Mouse (Mus musculus): ENCODE results near the gene Hcn2. TPM values are rescaled to one million over a fixed set of nuclear protein-coding genes. Genes with fewer than 3 reads are reported as not detected.

Gene Hcn2
- total and polyA plus RNA-seq, 2 experiments, result 0.09 to 0.45 TPM

- whole genome bisulfite sequencing, result 37% methylated on average over 11 of the region's 11 CpGs
- H3K9ac ChIP-seq (ENCODE audit: low read depth, low read length), result no peak overlapping the region
- no peak for DNase-seq (ENCODE audit: extremely low read depth, low read depth, low spot score)
- H3K4me1 ChIP-seq (ENCODE audit: control insufficient read depth, insufficient read depth, low read length), result no peaks in the 10 kb centered on the region
- TF ChIP-seq CTCF (IDR thresholded peaks at IDR 0.05; ENCODE audit: low read depth, low read length) (peak; percentile 85), POLR2A (IDR thresholded peaks at IDR 0.05; ENCODE audit: extremely low read depth, insufficient read depth, low read length) (no peak)
- no peaks in the 10 kb centered on the region for H3K36me3 ChIP-seq (ENCODE audit: control insufficient read depth, insufficient read depth, low read length)
- no peaks in the 10 kb centered on the region for H3K79me2 ChIP-seq (ENCODE audit: control insufficient read depth, insufficient read depth, low read length)
- no peak overlapping the region for H3K4me3 ChIP-seq (ENCODE audit: insufficient read depth, low read depth, low read length)
- H3K27me3 ChIP-seq (ENCODE audit: control insufficient read depth, insufficient read depth, low read length), result no peaks in the 10 kb centered on the region
- no peak overlapping the region for H3K27ac ChIP-seq (replicated peaks; ENCODE audit: insufficient read depth, low read depth, low read length)
Measured at GRCm38 (mm10) chr10:79726090-79726489, 9.7 kb downstream of the Hcn2 start.

- 73% methylated on average over 28 of the region's 28 CpGs for WGBS
Measured at GRCm38 (mm10) chr10:79728323-79729249, 12.2 kb downstream of the Hcn2 start.

GRCm38 (mm10) chr10:79729357-79729965 is 13.0 kb downstream of the Hcn2 start:
- Histone ChIP-seq H3K9ac (ENCODE audit: low read depth, low read length) (no peak overlapping the region), H3K27ac (replicated peaks; ENCODE audit: insufficient read depth, low read depth, low read length) (no peak overlapping the region), H3K79me2 (ENCODE audit: control insufficient read depth, insufficient read depth, low read length) (no peaks in the 10 kb centered on the region), H3K4me3 (ENCODE audit: insufficient read depth, low read depth, low read length) (no peak overlapping the region), H3K4me1 (ENCODE audit: control insufficient read depth, insufficient read depth, low read length) (no peaks in the 10 kb centered on the region), H3K36me3 (ENCODE audit: control insufficient read depth, insufficient read depth, low read length) (no peaks in the 10 kb centered on the region), H3K27me3 (ENCODE audit: control insufficient read depth, insufficient read depth, low read length) (no peaks in the 10 kb centered on the region)
- no peak for DNase-seq (ENCODE audit: extremely low read depth, low read depth, low spot score)
- TF ChIP-seq POLR2A (IDR thresholded peaks at IDR 0.05; ENCODE audit: extremely low read depth, insufficient read depth, low read length) (no peak), CTCF (IDR thresholded peaks at IDR 0.05; ENCODE audit: low read depth, low read length) (no peak)
- WGBS, result 73% methylated on average over 13 of the region's 13 CpGs

More at GRCm38 (mm10) chr10:79728323-79729249, 12.2 kb downstream of the Hcn2 start:
- Histone ChIP-seq H3K27ac (replicated peaks; ENCODE audit: insufficient read depth, low read depth, low read length) (no peak overlapping the region), H3K4me3 (ENCODE audit: insufficient read depth, low read depth, low read length) (no peak overlapping the region), H3K9ac (ENCODE audit: low read depth, low read length) (no peak overlapping the region), H3K79me2 (ENCODE audit: control insufficient read depth, insufficient read depth, low read length) (no peaks in the 10 kb centered on the region), H3K4me1 (ENCODE audit: control insufficient read depth, insufficient read depth, low read length) (no peaks in the 10 kb centered on the region), H3K27me3 (ENCODE audit: control insufficient read depth, insufficient read depth, low read length) (no peaks in the 10 kb centered on the region), H3K36me3 (ENCODE audit: control insufficient read depth, insufficient read depth, low read length) (no peaks in the 10 kb centered on the region)
- DNase-seq (ENCODE audit: extremely low read depth, low read depth, low spot score), result no peak
- TF ChIP-seq POLR2A (IDR thresholded peaks at IDR 0.05; ENCODE audit: extremely low read depth, insufficient read depth, low read length), result no peak
- no peak for TF ChIP-seq CTCF (IDR thresholded peaks at IDR 0.05; ENCODE audit: low read depth, low read length)

GRCm38 (mm10) chr10:79732500-79732899 is 16.1 kb downstream of the Hcn2 start:
- H3K79me2 ChIP-seq (ENCODE audit: control insufficient read depth, insufficient read depth, low read length), result no peaks in the 10 kb centered on the region
- TF ChIP-seq CTCF (IDR thresholded peaks at IDR 0.05; ENCODE audit: low read depth, low read length) (peak; percentile 67; the same call in 1 of the 2 replicates), POLR2A (IDR thresholded peaks at IDR 0.05; ENCODE audit: extremely low read depth, insufficient read depth, low read length) (no peak)
- no peaks in the 10 kb centered on the region for H3K27me3 ChIP-seq (ENCODE audit: control insufficient read depth, insufficient read depth, low read length)

GRCm38 (mm10) chr10:79733847-79734246 is 17.4 kb downstream of the Hcn2 start:
- no peak overlapping the region for H3K27ac ChIP-seq (replicated peaks; ENCODE audit: insufficient read depth, low read depth, low read length)
- WGBS, result 98% methylated on average over 15 of the region's 15 CpGs
- H3K36me3 ChIP-seq (ENCODE audit: control insufficient read depth, insufficient read depth, low read length), result peaks cover 20% of the 10 kb centered on the region
- no peaks in the 10 kb centered on the region for H3K79me2 ChIP-seq (ENCODE audit: control insufficient read depth, insufficient read depth, low read length)
- H3K27me3 ChIP-seq (ENCODE audit: control insufficient read depth, insufficient read depth, low read length), result no peaks in the 10 kb centered on the region
- H3K9ac ChIP-seq (ENCODE audit: low read depth, low read length), result no peak overlapping the region
- DNase-seq (ENCODE audit: extremely low read depth, low read depth, low spot score), result no peak
- no peaks in the 10 kb centered on the region for H3K4me1 ChIP-seq (ENCODE audit: control insufficient read depth, insufficient read depth, low read length)
- TF ChIP-seq POLR2A (IDR thresholded peaks at IDR 0.05; ENCODE audit: extremely low read depth, insufficient read depth, low read length) (no peak), CTCF (IDR thresholded peaks at IDR 0.05; ENCODE audit: low read depth, low read length) (no peak)
- no peak overlapping the region for H3K4me3 ChIP-seq (ENCODE audit: insufficient read depth, low read depth, low read length)

More at GRCm38 (mm10) chr10:79732500-79732899, 16.1 kb downstream of the Hcn2 start:
- H3K4me1 ChIP-seq (ENCODE audit: control insufficient read depth, insufficient read depth, low read length), result no peaks in the 10 kb centered on the region
- no peak overlapping the region for H3K9ac ChIP-seq (ENCODE audit: low read depth, low read length)
- H3K27ac ChIP-seq (replicated peaks; ENCODE audit: insufficient read depth, low read depth, low read length), result no peak overlapping the region
- H3K4me3 ChIP-seq (ENCODE audit: insufficient read depth, low read depth, low read length), result no peak overlapping the region
- WGBS, result 88% methylated on average over 1 of the region's 1 CpGs
- DNase-seq (ENCODE audit: extremely low read depth, low read depth, low spot score), result no peak
- H3K36me3 ChIP-seq (ENCODE audit: control insufficient read depth, insufficient read depth, low read length), result peaks cover 18% of the 10 kb centered on the region

All from liver, adult 2 months (tissue).